Mouse (Mus musculus) layer of hippocampus, adult 2 months (tissue): ENCODE results near the gene Nap1l1. TPM values are rescaled to one million over a fixed set of nuclear protein-coding genes. Genes with fewer than 3 reads are reported as not detected.
A peak's percentile ranks its signal among the peaks of the same experiment; 100 is the strongest.
"Not testable (repeated sequence)": the region's sequence is repeated elsewhere in the genome, so short reads cannot be mapped to it uniquely, and the experiment has no call there.

Experiments used
- DNase-seq, 2 experiments: peaks; one replicate each; pipeline ENCODE4 v3.0.0; 2022; ENCODE audit warnings: low spot score in 2 of 2
- H3K27ac ChIP-seq: fragments of 200-600 bp; 2 replicates; pipeline ENCODE4 v1.8.1; 2022
- H3K4me3 ChIP-seq: fragments of 200-600 bp; 2 replicates; pipeline ENCODE4 v1.8.1; 2022; ENCODE audit warnings: mild to moderate bottlenecking
- CTCF ChIP-seq: fragments of 200-600 bp; conservative IDR thresholded peaks from 2 replicates; pipeline ENCODE4 v1.8.1; 2022; ENCODE audit warnings: antibody characterized with exemption, mild to moderate bottlenecking, moderate library complexity
- total RNA-seq, 2 experiments: library from RNA; stranded (reverse); gene quantifications; 2 replicates each; pipeline ENCODE4 v1.2.3; 2021

Gene Nap1l1
- total RNA-seq, 2 experiments from 2014 or later = 157 to 162 TPM

DNA sequence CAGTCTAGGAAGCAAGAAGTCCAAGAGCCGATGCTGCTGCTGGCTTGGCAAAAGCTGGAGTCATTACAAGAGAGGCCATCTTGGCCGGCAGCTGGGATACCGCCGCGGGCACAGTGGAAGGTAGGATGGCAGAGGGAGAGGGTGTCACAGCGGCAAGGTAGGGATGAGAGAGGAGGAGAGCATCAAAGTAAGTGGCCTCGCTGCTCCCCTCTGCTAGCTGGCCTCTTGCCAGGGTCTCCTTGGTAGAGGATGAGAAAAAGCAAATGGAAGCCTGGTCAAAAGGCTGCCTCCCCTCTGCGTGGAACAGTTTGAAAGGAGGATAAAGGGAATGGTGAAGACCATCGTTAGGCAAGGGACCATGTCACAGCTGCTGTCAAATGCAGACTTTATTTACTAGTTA, 14.0 kb upstream of the Nap1l1 start:
- TF ChIP-seq CTCF = no peak
- no peak overlapping the region for H3K4me3 ChIP-seq
- no peak for DNase-seq
- no peak overlapping the region for H3K27ac ChIP-seq

DNA sequence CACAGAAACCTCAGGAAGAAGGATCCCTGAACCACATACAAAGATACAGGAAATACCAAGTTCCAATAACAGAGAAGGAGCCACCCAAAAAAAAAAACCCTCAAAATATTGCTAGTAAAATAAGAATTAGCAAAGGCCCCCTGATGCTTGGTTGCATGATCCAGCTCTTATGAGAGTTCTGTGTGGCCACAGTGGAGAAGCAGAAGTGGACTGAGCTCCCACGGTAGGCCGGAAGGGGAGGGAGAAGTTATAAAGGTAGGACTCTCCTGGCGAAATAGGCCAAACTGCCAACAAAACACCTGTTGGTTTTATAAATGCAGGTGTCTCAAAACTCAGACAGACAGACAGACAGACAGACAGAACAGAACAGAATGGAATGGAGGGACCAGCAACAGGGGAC, 13.1 kb upstream of the Nap1l1 start:
- H3K27ac ChIP-seq = no peak overlapping the region
- no peak for TF ChIP-seq CTCF
- no peak for DNase-seq
- no peak overlapping the region for H3K4me3 ChIP-seq

DNA sequence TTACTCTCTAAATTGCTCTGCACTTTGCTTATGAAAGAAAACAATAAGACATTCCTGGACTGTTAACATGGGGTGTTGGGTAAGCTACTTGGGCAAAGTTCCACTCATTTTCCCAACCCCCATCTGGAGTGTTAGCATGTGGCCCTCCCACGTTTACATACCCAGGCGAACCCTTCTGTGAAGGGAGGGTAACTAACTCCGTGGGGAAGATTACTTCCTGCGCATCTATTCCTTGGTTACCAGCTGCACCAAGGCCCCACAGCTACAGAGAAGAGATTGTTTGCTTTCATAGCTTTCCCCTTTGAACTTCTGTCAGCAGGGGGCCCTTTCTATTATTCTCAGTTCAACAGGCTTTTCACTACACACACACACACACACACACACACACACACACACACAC, 12.6 kb upstream of the Nap1l1 start:
- DNase-seq = peak; percentile 25 to 30
- no peak for TF ChIP-seq CTCF
- Histone ChIP-seq H3K27ac (no peak overlapping the region), H3K4me3 (no peak overlapping the region)

DNA sequence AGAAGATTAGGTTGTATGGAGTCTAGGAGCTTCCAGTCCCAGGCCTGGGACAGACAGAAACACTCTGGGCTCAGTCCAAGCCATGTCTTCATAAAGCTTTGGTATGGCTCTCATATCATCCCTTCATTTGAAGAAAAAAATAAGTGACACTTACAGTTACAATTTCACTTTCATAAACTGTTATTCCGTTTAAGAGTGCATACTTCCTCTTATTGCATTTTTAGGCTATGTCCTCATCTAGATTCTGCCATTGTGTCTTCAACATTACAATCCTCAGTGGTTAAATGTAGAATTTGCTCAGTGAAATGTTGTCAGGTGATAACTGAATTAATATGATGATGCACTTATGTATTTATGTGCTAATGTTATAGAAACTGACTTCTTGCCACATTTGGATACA, 8.2 kb upstream of the Nap1l1 start:
- DNase-seq = no peak
- Histone ChIP-seq H3K27ac (no peak overlapping the region), H3K4me3 (no peak overlapping the region)
- TF ChIP-seq CTCF = no peak

DNA sequence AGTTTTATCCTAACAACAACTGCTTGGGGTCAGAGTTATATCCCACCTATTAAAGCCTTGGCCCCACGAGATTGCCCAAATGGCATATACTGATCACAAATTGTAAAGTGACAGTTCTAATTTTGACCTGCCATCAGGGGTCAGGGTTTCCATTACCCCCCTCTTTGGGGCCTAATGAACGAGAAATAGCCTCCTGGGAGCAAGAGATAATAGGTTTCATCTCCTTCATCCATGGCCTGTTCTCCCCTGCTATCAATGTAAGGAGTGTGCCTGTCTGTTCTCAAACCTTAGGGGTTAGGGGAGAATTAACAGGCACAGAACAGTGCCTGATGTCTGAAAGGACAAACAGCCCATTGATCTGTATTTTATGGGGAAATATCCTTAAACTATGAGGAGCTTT, 7.6 kb upstream of the Nap1l1 start:
- no peak overlapping the region for H3K27ac ChIP-seq
- TF ChIP-seq CTCF = no peak
- DNase-seq = no peak
- no peak overlapping the region for H3K4me3 ChIP-seq

DNA sequence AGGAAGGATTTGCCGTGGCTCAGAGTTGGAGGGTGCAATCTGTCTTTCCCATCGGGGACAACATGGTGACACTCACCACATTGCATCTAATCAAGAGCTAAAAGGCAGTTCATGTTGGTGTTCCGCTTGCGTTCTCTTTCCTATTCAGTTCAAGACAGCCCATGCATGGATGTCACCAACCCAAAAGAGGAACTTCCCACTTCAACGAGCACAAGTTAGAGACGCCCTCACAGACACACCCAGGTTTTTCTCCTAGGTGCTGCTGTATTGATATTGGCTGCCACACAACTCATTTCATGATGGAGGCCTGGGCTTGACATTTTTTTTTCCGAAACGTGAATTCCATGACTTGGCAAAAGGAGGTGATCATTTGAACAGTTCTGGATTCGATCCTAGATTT, 1.9 kb upstream of the Nap1l1 start:
- no peak overlapping the region for H3K27ac ChIP-seq
- DNase-seq = no peak
- no peak for TF ChIP-seq CTCF
- H3K4me3 ChIP-seq = no peak overlapping the region

DNA sequence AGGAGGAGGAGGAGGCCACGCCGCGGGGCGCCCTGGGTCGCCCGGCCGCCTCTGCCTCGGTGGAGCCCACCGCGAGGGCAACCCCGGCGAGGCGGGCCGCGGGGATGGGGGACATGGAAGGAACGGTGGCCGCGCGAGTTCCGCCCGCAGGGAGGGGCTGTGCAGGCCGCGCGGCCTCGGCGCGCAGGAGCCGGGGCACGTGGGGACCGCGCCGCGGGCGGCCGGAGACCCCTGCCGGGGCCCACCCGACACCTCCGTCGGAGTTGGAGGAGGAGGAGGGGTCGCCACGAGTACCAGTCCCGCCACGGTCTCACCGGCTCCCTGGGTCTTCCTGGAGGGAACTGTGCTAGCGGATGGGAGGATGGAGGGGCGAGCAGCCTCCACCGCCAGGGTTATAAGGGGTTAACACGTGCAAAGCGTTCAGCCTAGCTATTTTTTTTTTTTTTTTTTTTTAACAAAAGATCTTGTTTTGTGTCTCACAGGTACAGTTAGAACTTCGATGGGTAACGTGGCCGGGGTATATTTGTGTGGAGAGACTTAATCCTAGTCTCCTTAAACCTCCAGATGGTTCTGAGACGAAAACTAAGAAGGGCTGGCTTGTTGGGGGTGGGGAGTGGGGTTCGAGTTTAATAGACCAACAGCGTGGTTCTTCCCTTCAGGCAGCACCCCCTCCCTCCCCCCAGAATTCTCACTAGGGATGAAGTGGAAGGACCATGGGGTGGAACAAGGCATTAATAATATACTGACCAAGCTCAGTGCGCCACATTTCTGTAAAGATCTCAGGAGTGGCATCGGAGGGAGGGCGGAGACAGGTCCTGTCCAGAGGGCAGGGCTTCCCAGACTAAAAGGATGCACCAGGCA, 718 bp downstream of the Nap1l1 start:
- no peak for TF ChIP-seq CTCF
- Histone ChIP-seq H3K27ac (peak overlapping the region; percentile 98), H3K4me3 (peak overlapping the region; percentile 72)
- DNase-seq = peak; percentile 9 to 19

DNA sequence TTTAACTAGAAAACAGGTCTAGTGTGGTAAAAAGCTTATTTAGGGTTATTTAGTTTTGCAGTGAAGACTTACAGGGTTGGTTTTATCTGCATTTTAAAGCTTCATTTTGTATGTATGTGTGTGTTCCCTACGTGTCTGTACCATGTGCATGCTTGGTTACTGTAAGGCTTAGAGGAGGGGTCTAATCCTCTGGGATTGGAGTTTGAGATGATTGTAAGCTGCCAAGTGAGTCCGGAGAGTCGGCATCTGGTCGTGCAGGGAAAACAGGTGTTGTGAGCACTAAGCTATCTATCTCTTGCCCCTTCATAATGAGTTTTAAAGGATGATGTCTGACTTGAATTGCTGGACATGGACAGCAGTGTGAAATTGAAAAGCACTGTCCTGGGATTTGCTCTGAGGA, 3.3 kb downstream of the Nap1l1 start:
- Histone ChIP-seq H3K4me3 (no peak overlapping the region), H3K27ac (no peak overlapping the region)
- no peak for DNase-seq
- no peak for TF ChIP-seq CTCF

DNA sequence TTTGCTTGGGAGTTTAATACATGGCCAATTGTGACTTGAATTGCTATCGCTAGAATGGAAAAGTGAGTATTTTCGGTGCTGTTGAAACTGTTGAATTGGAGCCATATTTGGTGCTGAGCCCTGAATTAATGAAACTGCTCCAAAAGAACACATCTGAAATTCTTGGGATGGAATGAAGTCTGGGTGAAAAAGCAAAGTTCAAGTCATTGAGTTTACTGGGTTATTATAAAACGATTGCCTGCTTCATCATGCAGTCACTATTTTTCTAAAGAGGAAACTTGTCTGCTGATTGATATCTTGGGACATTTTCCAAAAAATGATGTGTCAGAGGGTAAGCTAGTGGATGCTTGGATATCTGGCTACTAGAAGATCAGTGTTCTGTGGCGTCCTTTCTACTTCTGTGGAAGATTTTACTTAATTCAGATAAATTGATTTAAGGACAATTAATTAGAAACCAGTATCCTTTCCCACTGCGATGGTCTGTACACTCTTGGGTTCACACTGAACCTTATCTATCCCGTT, 4.0 kb downstream of the Nap1l1 start:
- Histone ChIP-seq H3K4me3 (no peak overlapping the region), H3K27ac (no peak overlapping the region)
- DNase-seq = no peak
- TF ChIP-seq CTCF = no peak

DNA sequence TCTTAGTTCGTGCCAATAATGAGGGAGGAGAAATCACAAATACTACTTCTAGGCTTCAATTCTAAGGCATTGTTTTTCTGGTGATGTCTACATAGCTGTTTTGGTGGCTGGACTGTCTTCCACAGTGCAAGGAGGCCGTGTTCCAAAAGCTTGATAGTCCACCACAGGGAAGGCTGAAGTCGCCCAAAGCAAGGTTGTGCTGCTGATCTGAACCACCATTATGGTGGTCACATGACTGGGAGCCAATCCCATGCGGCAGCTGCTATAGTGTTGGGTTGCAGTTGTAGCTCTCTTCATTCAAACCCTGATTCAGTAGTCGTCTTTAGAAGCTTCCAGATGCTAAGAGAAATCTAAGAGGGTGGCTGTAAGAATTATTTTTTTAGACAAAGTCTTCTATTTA, 6.6 kb downstream of the Nap1l1 start:
- no peak overlapping the region for H3K27ac ChIP-seq
- DNase-seq = no peak
- no peak overlapping the region for H3K4me3 ChIP-seq
- no peak for TF ChIP-seq CTCF

DNA sequence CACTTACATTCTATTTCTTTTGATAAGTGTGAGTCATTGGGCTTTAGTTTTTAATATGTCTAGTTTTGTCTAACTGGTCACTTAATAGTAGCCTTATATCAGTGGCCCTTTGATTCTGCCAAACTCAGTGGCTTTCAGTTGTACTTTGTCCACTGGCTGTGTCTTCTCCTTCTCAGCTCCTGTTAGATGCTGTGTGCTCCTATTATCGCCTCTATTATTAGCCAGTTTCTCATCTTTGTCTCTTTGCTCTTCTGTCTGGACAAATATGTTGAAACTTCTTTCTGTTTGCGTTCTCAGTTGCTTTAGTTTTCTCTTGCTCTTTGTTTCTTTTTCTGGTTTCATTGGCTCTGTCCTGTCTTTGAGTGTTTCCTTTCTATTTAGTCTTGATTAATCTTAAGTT, 9.6 kb downstream of the Nap1l1 start:
- no peak for DNase-seq
- Histone ChIP-seq H3K4me3 (no peak overlapping the region), H3K27ac (no peak overlapping the region)
- no peak for TF ChIP-seq CTCF

DNA sequence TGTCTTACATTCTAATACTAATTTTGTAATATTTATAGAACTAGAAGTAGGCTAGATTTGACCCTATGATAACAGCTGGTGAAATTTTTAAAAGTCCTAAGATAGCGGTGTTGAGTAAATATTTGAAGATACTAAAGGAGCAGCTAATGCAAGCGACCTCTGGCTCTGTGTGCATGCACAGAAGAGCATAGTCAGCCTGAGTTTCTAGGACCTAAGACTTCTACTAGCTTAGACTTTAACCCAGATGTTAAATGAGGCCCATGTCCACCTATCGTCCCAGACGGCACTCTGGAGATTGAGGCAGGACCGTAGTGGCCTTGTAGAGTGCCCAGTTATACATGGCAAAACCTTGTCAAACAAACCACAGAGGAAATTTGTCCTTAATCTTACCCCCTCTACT, 11.1 kb downstream of the Nap1l1 start:
- TF ChIP-seq CTCF = no peak
- DNase-seq = no peak
- H3K4me3 ChIP-seq = no peak overlapping the region
- H3K27ac ChIP-seq = no peak overlapping the region

DNA sequence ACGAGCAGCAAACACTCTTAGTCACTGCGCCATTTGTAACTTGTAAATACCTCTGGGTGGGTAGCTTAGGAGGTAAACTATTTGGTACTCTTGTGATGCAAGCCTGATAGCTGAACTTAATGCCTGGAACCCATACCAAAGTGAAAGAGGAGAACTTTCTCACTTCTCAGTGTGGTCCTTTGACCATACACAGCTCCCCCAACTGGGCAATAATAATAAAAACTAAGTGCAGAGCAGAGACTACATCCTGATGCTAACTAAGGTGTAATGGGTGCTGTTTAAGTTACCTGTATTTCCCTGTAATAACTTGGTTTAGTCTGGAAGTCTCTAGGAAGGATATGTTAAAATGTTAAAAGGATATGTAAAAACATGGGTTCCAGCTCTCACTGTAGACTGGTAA, 15.8 kb downstream of the Nap1l1 start:
- TF ChIP-seq CTCF = peak; percentile 60
- DNase-seq = no peak
- no peak overlapping the region for H3K27ac ChIP-seq
- H3K4me3 ChIP-seq = no peak overlapping the region

DNA sequence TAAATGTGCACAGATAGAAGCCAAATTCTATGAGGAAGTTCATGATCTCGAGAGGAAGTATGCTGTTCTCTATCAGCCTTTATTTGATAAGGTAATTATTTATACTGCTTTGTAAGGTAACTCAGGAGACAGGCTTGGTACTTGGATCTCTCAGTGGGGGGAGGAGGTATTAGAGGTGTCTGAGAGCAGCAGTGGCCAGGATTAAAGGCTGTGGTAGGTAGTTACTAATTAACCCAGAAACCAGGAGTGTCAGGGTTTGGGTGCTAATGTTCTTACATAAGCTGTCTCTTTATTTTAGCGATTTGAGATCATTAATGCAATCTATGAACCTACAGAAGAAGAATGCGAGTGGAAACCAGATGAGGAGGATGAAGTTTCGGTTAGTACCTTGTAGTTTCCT, 17.1 kb downstream of the Nap1l1 start:
- not testable (repeated sequence) for DNase-seq, H3K4me3 ChIP-seq, H3K27ac ChIP-seq

DNA sequence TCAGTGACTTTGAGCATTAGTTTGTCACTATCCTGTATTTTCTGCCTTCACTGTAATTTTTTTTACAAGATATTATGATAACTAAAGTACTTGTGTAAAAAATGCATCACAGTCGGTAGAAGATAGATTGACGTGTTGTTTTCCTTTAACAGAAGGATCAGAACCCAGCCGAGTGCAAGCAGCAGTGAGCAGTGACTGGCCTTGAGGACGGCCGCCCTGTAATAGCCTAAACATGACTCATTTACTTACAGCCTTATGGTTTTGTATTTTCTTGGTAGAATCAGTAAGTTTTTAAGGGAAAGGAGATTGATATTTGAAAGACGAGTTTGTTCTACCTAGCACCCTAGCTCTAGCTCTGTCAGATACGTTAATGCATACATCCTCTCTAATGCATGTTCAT, 22.9 kb downstream of the Nap1l1 start:
- no peak overlapping the region for H3K27ac ChIP-seq
- no peak for TF ChIP-seq CTCF
- no peak overlapping the region for H3K4me3 ChIP-seq
- DNase-seq = no peak
